Mouse (Mus musculus): Measurements from ENCODE around the gene Tax1bp3. TPM values are rescaled to one million over a fixed set of nuclear protein-coding genes. Genes with fewer than 3 reads are reported as not detected.

Tax1bp3 gene
- total RNA-seq, 2 experiments from 2014 or later, result 9.4 to 9.6 TPM

GRCm38 (mm10) chr11:73205194-73205593 lies 28.3 kb downstream of the Tax1bp3 start:
- TF ChIP-seq CTCF (IDR thresholded peaks at IDR 0.05), result no peak

GRCm38 (mm10) chr11:73207621-73208020 lies 30.7 kb downstream of the Tax1bp3 start:
- DNase-seq (ENCODE audit: extremely low spot score in 1 of 2, low spot score in 2 of 2), result no peak
- TF ChIP-seq CTCF (IDR thresholded peaks at IDR 0.05), result peak; percentile 29
- intact Hi-C loops (cut with DNase I), result no loop called here
- no peak overlapping the region for H3K27ac ChIP-seq
- H3K4me3 ChIP-seq, result no peak overlapping the region

More at GRCm38 (mm10) chr11:73205194-73205593, 28.3 kb downstream of the Tax1bp3 start:
- H3K27ac ChIP-seq, result no peak overlapping the region
- DNase-seq (ENCODE audit: extremely low spot score in 1 of 2, low spot score in 2 of 2), result no peak
- H3K4me3 ChIP-seq, result no peak overlapping the region
- intact Hi-C loops (cut with DNase I), result no loop called here

GRCm38 (mm10) chr11:73213956-73214355 lies 37.1 kb downstream of the Tax1bp3 start:
- intact Hi-C loops (cut with DNase I), result no loop called here
- H3K4me3 ChIP-seq, result no peak overlapping the region
- TF ChIP-seq CTCF (IDR thresholded peaks at IDR 0.05), result no peak
- DNase-seq (ENCODE audit: extremely low spot score in 1 of 2, low spot score in 2 of 2), result no peak
- no peak overlapping the region for H3K27ac ChIP-seq

GRCm38 (mm10) chr11:73219671-73220070 lies 42.8 kb downstream of the Tax1bp3 start:
- peak; percentile 24 for TF ChIP-seq CTCF (IDR thresholded peaks at IDR 0.05)
- no peak overlapping the region for H3K4me3 ChIP-seq
- intact Hi-C loops (cut with DNase I), result no loop called here
- no peak overlapping the region for H3K27ac ChIP-seq
- DNase-seq (ENCODE audit: extremely low spot score in 1 of 2, low spot score in 2 of 2), result no peak

GRCm38 (mm10) chr11:73220651-73221050 lies 43.8 kb downstream of the Tax1bp3 start:
- Histone ChIP-seq H3K27ac (no peak overlapping the region), H3K4me3 (no peak overlapping the region)
- no peak for TF ChIP-seq CTCF (IDR thresholded peaks at IDR 0.05)
- intact Hi-C loops (cut with DNase I), result no loop called here
- no peak for DNase-seq (ENCODE audit: extremely low spot score in 1 of 2, low spot score in 2 of 2)

- intact Hi-C loops (cut with DNase I), result no loop called here
- TF ChIP-seq CTCF (IDR thresholded peaks at IDR 0.05), result no peak
- no peak overlapping the region for H3K4me3 ChIP-seq
- H3K27ac ChIP-seq, result no peak overlapping the region
- DNase-seq (ENCODE audit: extremely low spot score in 1 of 2, low spot score in 2 of 2), result no peak
These were observed 46.0 kb downstream of the Tax1bp3 start for GRCm38 (mm10) chr11:73222846-73223245.

GRCm38 (mm10) chr11:73223966-73224365 lies 47.1 kb downstream of the Tax1bp3 start:
- intact Hi-C loops (cut with DNase I), result no loop called here
- no peak for DNase-seq (ENCODE audit: extremely low spot score in 1 of 2, low spot score in 2 of 2)
- H3K27ac ChIP-seq, result no peak overlapping the region
- no peak overlapping the region for H3K4me3 ChIP-seq
- TF ChIP-seq CTCF (IDR thresholded peaks at IDR 0.05), result peak; percentile 34

GRCm38 (mm10) chr11:73225856-73226255 lies 49.0 kb downstream of the Tax1bp3 start:
- intact Hi-C loops (cut with DNase I), result no loop called here
- no peak overlapping the region for H3K27ac ChIP-seq
- no peak for TF ChIP-seq CTCF (IDR thresholded peaks at IDR 0.05)
- no peak for DNase-seq (ENCODE audit: extremely low spot score in 1 of 2, low spot score in 2 of 2)
- H3K4me3 ChIP-seq, result no peak overlapping the region

- intact Hi-C loops (cut with DNase I), result no loop called here
- TF ChIP-seq CTCF (IDR thresholded peaks at IDR 0.05), result no peak
- no peak overlapping the region for H3K4me3 ChIP-seq
- no peak for DNase-seq (ENCODE audit: extremely low spot score in 1 of 2, low spot score in 2 of 2)
- no peak overlapping the region for H3K27ac ChIP-seq
These were observed 52.0 kb downstream of the Tax1bp3 start for GRCm38 (mm10) chr11:73228881-73229280.

- no peak overlapping the region for H3K4me3 ChIP-seq
- no peak for TF ChIP-seq CTCF (IDR thresholded peaks at IDR 0.05)
- intact Hi-C loops (cut with DNase I), result no loop called here
- no peak overlapping the region for H3K27ac ChIP-seq
- no peak for DNase-seq (ENCODE audit: extremely low spot score in 1 of 2, low spot score in 2 of 2)
These were observed 53.2 kb downstream of the Tax1bp3 start for GRCm38 (mm10) chr11:73230081-73230480.

GRCm38 (mm10) chr11:73232513-73232912 lies 55.6 kb downstream of the Tax1bp3 start:
- intact Hi-C loops (cut with DNase I), result no loop called here
- H3K4me3 ChIP-seq, result no peak overlapping the region
- no peak for DNase-seq (ENCODE audit: extremely low spot score in 1 of 2, low spot score in 2 of 2)
- no peak for TF ChIP-seq CTCF (IDR thresholded peaks at IDR 0.05)
- H3K27ac ChIP-seq, result no peak overlapping the region

Other genes starting within 250 kb of the Tax1bp3 start
- 1 to 10 TPM; 6.9 to 7.0 TPM for gene Atp2a3, start 215.9 kb upstream of the Tax1bp3 start, total RNA-seq (2021)
- gene P2rx1, start 178.0 kb upstream of the Tax1bp3 start, total RNA-seq (2021), result under 1 TPM; 0.20 to 0.40 TPM
- gene Camkk1, start 158.1 kb upstream of the Tax1bp3 start, total RNA-seq (2021), result 100 to 1,000 TPM; 118 to 126 TPM
- 10 to 100 TPM; 10.3 to 10.7 TPM for gene Ncbp3, start 129.3 kb upstream of the Tax1bp3 start, total RNA-seq (2021)
- not detected for gene Itgae, start 86.5 kb upstream of the Tax1bp3 start, total RNA-seq (2021)
- under 1 TPM in 1 of 2 experiments, not detected in 1; 0.19 TPM for gene Haspin, start 38.8 kb upstream of the Tax1bp3 start, total RNA-seq (2021)
- gene P2rx5, start 16.7 kb upstream of the Tax1bp3 start, total RNA-seq (2021), result 1 to 10 TPM in 1 of 2 experiments, under 1 TPM in 1; 0.70 to 1.1 TPM
- 10 to 100 TPM; 54.6 to 55.2 TPM for gene Emc6, start within 50 bp of the Tax1bp3 start, total RNA-seq (2021)
- gene Ctns, start 22.0 kb downstream of the Tax1bp3 start, total RNA-seq (2021), result 10 to 100 TPM; 19.3 to 20.2 TPM
- 1 to 10 TPM; 2.7 to 2.9 TPM for gene Shpk, start 22.4 kb downstream of the Tax1bp3 start, total RNA-seq (2021)
- gene Trpv1, start 57.2 kb downstream of the Tax1bp3 start, total RNA-seq (2021), result under 1 TPM in 1 of 2 experiments, not detected in 1; 0.27 TPM
- under 1 TPM; 0.26 to 0.50 TPM for gene Trpv3, start 90.3 kb downstream of the Tax1bp3 start, total RNA-seq (2021)
- gene Aspa, start 152.5 kb downstream of the Tax1bp3 start, total RNA-seq (2021), result 10 to 100 TPM in 1 of 2 experiments, 1 to 10 TPM in 1; 8.9 to 10.4 TPM
- gene Gm49340, start 152.7 kb downstream of the Tax1bp3 start, total RNA-seq (2021), result not detected
- not detected for gene Spata22, start 152.7 kb downstream of the Tax1bp3 start, total RNA-seq (2021)
- not detected for gene Olfr20, start 173.7 kb downstream of the Tax1bp3 start, total RNA-seq (2021)
- gene Olfr376, start 194.2 kb downstream of the Tax1bp3 start, total RNA-seq (2021), result not detected
- not detected for gene Olfr1, start 222.5 kb downstream of the Tax1bp3 start, total RNA-seq (2021)